Mouse (Mus musculus): ENCODE results near the gene Gm136.
"Not testable (repeated sequence)": the region's sequence is repeated elsewhere in the genome, so short reads cannot be mapped to it uniquely, and the experiment has no call there.

Gene Gm136

GRCm38 (mm10) chr4:34756163-34756562 lies at the start of gene Gm136:
Gene Gm136, minus strand, starts transcription at chr4:34756263.
- no peak for DNase-seq (ENCODE audit: low spot score in 2 of 2)

GRCm38 (mm10) chr4:34801166-34802034 lies 45.3 kb upstream of the Gm136 start:
- no peak for DNase-seq (ENCODE audit: low spot score in 2 of 2)

- no peak for DNase-seq (ENCODE audit: low spot score in 2 of 2)
These were observed 41.9 kb upstream of the Gm136 start for GRCm38 (mm10) chr4:34798005-34798404.

- DNase-seq (ENCODE audit: low spot score in 2 of 2) = no peak
These were observed 41.4 kb upstream of the Gm136 start for GRCm38 (mm10) chr4:34797294-34797983.

DNA sequence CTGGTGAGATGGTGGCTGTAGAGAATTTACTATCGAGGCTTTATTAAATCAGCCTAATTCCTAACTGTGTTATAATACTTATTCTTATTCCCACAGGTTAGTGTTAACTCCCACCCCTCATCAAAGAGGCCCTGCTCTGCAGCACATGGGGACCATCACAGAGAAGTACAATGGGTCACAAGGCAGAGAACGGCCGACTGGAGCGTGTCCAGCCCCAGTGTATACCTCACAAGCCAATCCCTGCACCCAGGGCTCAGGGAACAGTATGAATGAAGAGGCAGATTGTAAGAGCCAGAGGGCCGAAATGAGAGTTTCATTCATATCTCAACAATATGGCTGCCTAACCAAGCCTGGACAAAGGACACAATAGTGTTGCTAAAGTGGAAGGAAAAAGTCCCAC lies 40.2 kb upstream of the Gm136 start:
- DNase-seq (ENCODE audit: low spot score in 2 of 2) = no peak

DNA sequence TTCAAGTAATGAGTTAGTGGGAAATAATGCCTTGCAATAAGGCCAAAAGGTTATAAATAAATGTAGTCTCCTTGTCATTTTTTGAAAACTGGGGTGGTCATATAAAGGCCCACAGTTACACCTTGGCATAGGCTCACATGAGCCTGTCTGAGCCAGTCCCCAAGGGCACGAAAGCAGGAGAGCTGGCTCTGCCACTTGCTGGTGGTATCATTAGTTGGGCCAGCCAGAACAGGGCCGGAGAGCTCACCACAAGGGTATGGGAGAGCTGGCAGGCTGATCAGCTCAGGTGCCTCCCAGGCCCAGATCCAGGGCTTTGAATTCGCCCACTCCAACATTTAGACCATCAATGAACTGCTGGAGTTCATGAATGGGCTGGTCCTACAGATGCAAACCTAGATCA lies 30.4 kb upstream of the Gm136 start:
- no peak for DNase-seq (ENCODE audit: low spot score in 2 of 2)

DNA sequence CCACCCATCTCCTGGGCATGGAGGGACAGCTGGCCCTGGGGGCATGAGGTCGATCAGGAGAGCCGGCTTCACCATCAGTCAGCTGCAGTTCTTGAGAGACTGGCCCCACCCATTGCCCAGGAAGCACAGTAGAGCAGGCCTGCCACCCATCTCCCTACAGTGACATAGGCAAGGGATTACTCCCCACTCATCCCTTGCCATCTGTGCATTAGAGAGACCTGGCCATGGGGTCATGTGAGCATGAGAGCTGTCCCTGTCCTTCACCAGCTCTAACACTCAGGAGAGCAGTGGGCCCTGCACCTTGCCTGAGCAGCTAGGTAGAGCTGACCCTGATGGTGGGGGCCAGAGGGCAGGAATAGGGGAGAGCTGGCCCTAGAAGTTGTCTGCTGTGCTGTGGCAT lies 29.6 kb upstream of the Gm136 start:
- DNase-seq (ENCODE audit: low spot score in 2 of 2) = no peak

- no peak for DNase-seq (ENCODE audit: low spot score in 2 of 2)
These were observed 28.8 kb upstream of the Gm136 start for GRCm38 (mm10) chr4:34784865-34785264.

- DNase-seq (ENCODE audit: low spot score in 2 of 2) = no peak
These were observed 26.7 kb upstream of the Gm136 start for GRCm38 (mm10) chr4:34782730-34783129.

DNA sequence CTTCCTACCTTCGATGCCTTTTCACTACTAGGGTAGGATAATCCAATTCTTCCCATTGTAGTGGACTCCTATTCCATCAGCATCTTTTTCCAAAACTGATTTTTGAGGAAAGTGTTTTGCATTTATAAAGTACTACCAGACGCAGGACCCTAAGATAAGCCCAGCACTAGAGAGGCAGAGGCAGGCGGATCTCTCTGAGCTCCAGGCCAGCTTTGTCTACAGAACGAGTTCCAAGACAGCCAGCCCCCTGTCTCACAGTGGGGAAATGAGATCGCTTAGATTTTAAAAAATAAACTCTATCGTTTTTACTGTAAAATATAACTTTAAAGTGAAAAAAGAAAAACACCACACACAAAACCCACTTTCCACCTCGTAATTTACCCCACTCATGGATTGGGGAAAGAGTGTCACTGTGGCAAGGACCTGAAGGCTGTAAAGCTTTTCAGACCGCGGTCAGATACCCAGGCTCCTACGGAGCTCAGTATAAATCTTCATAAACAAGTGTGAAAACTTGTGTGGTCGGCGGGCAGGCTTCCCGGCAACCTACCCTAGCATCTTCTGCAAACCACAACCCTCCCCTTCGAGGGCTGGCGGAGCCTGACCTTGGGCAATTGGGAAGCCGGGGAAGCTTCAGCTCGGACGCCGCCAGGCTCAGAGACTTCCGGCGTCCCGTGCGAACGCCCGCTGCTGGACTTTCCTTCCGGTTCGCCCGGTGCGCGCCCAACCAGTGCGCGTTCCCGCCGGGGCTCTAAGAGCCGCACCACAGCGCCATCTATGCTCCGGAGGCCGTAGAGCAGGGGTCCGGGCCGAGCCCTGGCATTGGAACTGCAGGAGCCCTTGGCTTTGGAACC lies 21.8 kb upstream of the Gm136 start, which contains the start of gene Smim8:
Gene Smim8, minus strand, starts transcription at position 747 of the 851 bp plus-strand sequence.
- peak; percentile 87 for DNase-seq (ENCODE audit: low spot score in 2 of 2)

DNA sequence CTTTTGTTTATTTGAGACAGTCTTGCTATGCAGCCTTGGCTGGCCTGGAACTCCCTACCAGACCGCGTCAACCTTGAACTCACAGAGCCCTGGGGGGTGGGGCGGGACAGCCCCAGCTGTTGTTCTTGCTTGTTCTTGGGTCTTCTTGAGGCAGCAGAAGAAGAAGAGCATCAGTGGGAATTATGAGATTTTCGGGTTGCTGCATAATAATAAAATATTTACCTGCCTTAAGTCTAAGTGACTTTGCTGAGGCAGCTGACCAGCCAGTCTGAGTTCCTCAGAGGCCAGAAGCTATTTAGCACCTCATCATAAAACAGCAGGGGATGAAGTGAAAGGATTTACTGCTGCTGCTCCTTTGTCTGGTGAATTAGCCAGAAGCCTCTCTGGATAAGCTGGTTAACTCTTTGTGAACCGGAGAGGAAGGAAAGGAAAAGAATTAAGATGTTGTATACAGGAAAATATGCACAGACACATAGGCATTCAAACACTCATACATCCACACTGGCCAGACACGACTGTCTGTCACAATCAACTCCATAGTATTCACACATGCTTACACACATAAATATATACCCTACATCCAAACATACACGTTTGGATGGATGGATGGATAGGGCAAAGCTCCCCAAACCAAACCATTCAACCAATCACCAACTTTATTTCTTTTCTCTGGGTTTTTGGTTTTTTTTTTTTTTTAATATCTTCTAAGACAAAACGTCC lies 15.7 kb upstream of the Gm136 start:
- no peak for DNase-seq (ENCODE audit: low spot score in 2 of 2)

DNA sequence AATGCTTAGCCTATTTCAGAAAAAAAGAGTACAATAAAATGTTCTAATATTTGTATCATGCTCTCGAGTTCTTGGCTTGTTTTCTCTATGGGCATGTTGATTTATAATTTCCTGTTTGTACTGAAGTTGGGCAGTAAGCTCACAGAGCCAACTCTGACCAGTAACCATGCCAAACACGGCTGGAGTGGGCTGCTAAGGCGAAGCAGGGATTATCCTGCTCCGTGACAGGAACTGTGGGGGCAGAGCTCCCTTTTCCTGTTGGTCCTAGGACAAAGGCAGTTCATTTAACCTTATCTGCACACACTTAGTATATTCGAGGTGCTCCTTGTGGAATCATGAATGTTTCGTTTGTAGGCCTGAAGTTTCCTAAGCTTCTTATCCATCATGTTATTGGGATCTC lies 6.8 kb downstream of the Gm136 start:
- no peak for DNase-seq (ENCODE audit: low spot score in 2 of 2)

GRCm38 (mm10) chr4:34734461-34734860 lies 21.6 kb downstream of the Gm136 start:
- DNase-seq (ENCODE audit: low spot score in 2 of 2) = no peak

DNA sequence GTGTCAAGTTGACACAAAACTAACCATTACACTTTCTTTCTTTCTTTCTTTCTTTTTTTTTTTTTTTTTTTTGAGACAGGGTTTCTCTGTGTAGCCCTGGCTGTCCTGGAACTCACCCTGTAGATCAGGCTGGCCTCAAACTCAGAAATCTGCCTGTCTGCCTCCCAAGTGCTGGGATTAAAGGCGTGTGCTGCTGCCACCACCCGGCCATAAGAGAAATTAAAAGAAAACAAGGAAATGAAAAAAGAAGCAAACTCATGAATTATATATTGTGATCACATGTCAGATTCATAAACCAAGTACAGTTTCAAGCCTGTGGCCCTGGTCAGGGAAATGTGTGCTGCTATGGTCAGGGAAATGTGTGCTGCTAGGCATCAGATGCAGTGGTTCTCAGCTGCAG lies 22.6 kb downstream of the Gm136 start:
- DNase-seq (ENCODE audit: low spot score in 2 of 2) = not testable (repeated sequence)

- DNase-seq (ENCODE audit: low spot score in 2 of 2) = peak in 1 of 2 experiments; percentile 9
These were observed 26.2 kb downstream of the Gm136 start, which contains the start of gene Cfap206 for GRCm38 (mm10) chr4:34729851-34730341. Gene Cfap206, minus strand, starts transcription at chr4:34730206.

DNA sequence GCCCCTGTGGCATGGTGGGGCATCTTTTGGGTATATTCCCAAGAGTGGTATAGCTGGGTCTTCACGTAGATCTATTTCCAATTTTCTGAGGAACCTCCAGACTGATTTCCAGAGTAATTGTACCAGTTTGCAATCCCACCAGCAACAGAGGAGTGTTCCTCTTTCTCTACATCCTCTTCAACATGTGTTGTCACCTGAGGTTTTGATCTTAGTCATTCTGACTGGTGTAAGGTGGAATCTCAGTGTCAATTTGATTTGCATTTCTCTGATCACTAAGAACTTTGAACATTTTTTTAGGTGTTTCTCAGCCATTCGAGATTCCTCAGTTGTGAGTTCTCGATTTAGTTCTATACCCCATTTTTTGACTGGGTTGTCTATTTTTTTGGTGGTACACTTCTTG lies 30.4 kb downstream of the Gm136 start:
- DNase-seq (ENCODE audit: low spot score in 2 of 2) = not testable (repeated sequence)

- DNase-seq (ENCODE audit: low spot score in 2 of 2) = no peak
These were observed 31.8 kb downstream of the Gm136 start for GRCm38 (mm10) chr4:34724306-34724705.

- no peak for DNase-seq (ENCODE audit: low spot score in 2 of 2)
These were observed 32.9 kb downstream of the Gm136 start for GRCm38 (mm10) chr4:34723186-34723585.

DNA sequence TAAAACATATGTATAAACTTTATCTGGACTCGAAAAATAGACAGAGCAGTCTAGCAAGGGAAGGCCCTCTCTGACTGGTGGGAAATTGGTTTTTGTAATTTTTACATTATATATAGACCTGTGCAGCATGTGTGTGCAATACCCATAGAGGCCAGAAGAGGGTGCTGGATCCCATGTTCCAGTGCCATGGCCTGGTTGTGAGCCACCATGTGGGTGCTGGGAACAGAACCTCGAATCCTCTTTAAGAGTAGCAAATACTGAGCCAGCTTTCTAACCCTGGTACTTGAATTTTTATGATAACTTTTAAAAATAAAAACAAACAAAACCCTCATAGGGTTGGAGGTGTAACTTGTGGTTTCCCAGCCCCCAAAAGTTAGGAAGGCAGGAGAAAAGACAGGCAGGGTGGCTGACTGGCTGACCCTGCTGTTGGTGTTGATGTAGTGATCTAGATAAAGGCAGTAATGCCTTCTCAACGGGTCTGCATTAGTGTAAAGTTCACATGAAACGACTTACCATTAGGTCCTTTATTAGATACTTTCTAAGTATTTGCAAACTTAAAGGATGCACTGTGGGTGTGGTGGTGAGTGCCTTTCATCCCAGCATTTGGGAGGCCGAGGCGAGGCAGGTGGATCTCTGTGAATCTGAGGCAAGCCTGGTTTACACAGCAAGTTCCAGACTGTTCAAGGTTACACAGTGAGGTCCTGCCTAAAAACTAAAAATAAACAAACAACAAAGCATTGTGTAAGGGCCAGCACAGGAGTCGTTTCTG lies 35.8 kb downstream of the Gm136 start:
- no peak for DNase-seq (ENCODE audit: low spot score in 2 of 2)

DNA sequence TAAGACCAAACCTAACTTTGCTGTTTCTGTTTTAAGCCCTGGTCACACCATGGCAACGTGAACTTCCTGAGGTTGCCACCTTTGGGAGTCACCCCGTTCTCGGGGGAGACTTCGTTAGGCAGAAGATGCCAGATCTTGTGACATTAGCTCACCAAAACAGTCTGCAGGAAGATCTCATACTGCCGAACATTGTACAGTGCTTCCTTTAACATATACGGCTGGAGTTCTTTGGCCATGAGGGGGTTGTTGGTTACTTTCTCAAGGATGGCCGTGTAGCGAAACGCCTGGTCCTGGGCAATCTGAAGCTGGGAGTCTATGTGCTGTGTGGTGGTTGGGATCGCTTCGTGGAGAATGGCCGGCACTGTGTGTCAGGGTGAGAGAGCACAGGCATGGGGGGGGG lies 36.6 kb downstream of the Gm136 start:
- no peak for DNase-seq (ENCODE audit: low spot score in 2 of 2)

Measured in frontal cortex, postnatal 25 days (tissue).